Mouse (Mus musculus) kidney, adult 11 months (tissue): ENCODE results near the gene Slc5a11.
A peak's percentile ranks its signal among the peaks of the same experiment; 100 is the strongest.

Source experiments
- DNase-seq: peaks from one replicate; pipeline ENCODE4 v3.0.0; 2022

Slc5a11 gene

GRCm38 (mm10) chr7:123215138-123215537 lies 558 bp downstream of the Slc5a11 start:
- no peak for DNase-seq

- DNase-seq: peak; percentile 75
These were observed 3.1 kb downstream of the Slc5a11 start for GRCm38 (mm10) chr7:123217448-123218354.

GRCm38 (mm10) chr7:123218620-123219019 lies 4.0 kb downstream of the Slc5a11 start:
- no peak for DNase-seq

GRCm38 (mm10) chr7:123219781-123220632 lies 5.4 kb downstream of the Slc5a11 start:
- no peak for DNase-seq

- DNase-seq: no peak
These were observed 6.0 kb downstream of the Slc5a11 start for GRCm38 (mm10) chr7:123220633-123220942.

- DNase-seq: no peak
These were observed 9.5 kb downstream of the Slc5a11 start for GRCm38 (mm10) chr7:123224076-123224475.

- DNase-seq: no peak
These were observed 10.6 kb downstream of the Slc5a11 start for GRCm38 (mm10) chr7:123225159-123225558.

GRCm38 (mm10) chr7:123235449-123235848 lies 20.9 kb downstream of the Slc5a11 start:
- DNase-seq: no peak

GRCm38 (mm10) chr7:123238621-123239020 lies 24.0 kb downstream of the Slc5a11 start:
- no peak for DNase-seq

- DNase-seq: no peak
These were observed 25.5 kb downstream of the Slc5a11 start for GRCm38 (mm10) chr7:123240064-123240463.

- DNase-seq: no peak
These were observed 27.7 kb downstream of the Slc5a11 start for GRCm38 (mm10) chr7:123242241-123242640.

- no peak for DNase-seq
These were observed 30.3 kb downstream of the Slc5a11 start for GRCm38 (mm10) chr7:123244833-123245232.

GRCm38 (mm10) chr7:123246504-123247084 lies 32.0 kb downstream of the Slc5a11 start:
- DNase-seq: no peak

GRCm38 (mm10) chr7:123248166-123248565 lies 33.6 kb downstream of the Slc5a11 start:
- no peak for DNase-seq

GRCm38 (mm10) chr7:123251343-123251742 lies 36.8 kb downstream of the Slc5a11 start:
- no peak for DNase-seq

GRCm38 (mm10) chr7:123253396-123253795 lies 38.8 kb downstream of the Slc5a11 start:
- no peak for DNase-seq

- DNase-seq: no peak
These were observed 39.8 kb downstream of the Slc5a11 start for GRCm38 (mm10) chr7:123254196-123254970.

GRCm38 (mm10) chr7:123258103-123258502 lies 43.5 kb downstream of the Slc5a11 start:
- DNase-seq: no peak

- no peak for DNase-seq
These were observed 58.5 kb downstream of the Slc5a11 start for GRCm38 (mm10) chr7:123273056-123273455.

GRCm38 (mm10) chr7:123276568-123276967 lies 62.0 kb downstream of the Slc5a11 start:
- no peak for DNase-seq

- no peak for DNase-seq
These were observed 65.2 kb downstream of the Slc5a11 start for GRCm38 (mm10) chr7:123279797-123280196.

GRCm38 (mm10) chr7:123283826-123284225 lies 69.2 kb downstream of the Slc5a11 start:
- DNase-seq: no peak

GRCm38 (mm10) chr7:123285896-123286295 lies 71.3 kb downstream of the Slc5a11 start:
- DNase-seq: no peak
